Mouse (Mus musculus) right cerebral cortex, postnatal 25 days (tissue): Measurements from ENCODE around the gene Ppp2r5a.

Source experiments
- DNase-seq: peaks from one replicate; pipeline ENCODE4 v3.0.0; 2022

The Ppp2r5a gene

DNA sequence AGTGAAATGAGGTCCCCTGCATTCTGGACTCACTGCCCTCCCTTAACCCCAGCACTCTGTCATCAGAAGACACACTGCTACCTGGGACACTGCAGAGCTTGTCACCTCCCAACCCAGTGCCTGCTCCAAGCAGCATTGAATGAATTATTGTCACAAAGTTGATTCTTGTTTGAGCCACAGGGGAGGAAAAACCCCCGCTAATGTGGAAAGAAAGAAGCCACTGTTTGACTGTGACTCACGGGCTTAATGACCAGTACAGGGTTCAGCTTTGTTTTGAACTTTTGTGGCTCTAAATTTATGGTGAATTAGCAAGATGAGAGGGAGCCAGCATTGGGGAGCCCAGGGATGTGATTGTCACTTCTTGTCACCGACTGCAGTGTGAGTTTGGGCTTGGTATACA lies 13.5 kb upstream of the Ppp2r5a start:
- DNase-seq = no peak

GRCm38 (mm10) chr1:191414432-191414831 lies 11.4 kb upstream of the Ppp2r5a start:
- DNase-seq = peak; percentile 68

- DNase-seq = no peak
These were observed 10.8 kb upstream of the Ppp2r5a start for GRCm38 (mm10) chr1:191413691-191414415.

GRCm38 (mm10) chr1:191410294-191411036 lies 7.4 kb upstream of the Ppp2r5a start:
- no peak for DNase-seq

DNA sequence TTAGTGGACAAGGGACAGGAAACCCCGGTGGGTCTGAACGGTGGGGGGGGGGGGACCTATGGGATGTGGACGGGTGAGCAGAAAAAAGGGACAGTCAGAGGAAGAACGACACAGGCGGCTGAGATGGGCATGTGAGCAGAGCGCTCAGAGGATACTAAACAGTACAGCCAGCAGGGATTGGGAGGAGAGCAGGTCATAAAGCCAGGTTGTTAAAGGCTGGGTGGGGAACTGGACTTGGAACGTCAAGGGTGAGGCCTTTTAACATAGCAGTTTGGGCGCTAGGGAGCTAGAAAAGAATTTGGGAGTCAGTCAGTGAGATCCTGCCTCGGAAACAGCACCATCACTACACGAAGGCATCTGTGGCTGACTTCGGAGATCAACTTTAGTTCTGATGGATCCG lies 4.2 kb upstream of the Ppp2r5a start:
- DNase-seq = no peak

DNA sequence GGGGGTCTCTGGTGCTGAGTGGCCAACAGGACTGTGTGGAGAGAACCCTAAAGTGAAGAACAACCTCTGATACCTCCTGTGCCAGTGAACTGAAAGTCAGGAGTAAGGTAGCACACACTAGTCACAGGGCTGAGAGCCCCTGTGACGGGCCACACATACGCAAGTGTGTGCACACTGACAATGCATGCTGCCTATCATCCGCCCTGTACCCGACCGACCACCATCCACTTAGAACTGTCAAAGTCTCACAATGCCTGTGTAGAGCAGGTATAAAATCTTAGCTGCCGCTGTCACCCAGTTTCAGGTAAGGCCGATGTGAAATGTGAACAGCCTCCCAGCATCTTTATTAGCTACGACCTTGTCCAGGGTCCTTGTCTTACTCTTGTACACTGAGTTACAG lies 3.4 kb upstream of the Ppp2r5a start:
- no peak for DNase-seq

GRCm38 (mm10) chr1:191404721-191405329 lies 1.8 kb upstream of the Ppp2r5a start:
- DNase-seq = no peak

DNA sequence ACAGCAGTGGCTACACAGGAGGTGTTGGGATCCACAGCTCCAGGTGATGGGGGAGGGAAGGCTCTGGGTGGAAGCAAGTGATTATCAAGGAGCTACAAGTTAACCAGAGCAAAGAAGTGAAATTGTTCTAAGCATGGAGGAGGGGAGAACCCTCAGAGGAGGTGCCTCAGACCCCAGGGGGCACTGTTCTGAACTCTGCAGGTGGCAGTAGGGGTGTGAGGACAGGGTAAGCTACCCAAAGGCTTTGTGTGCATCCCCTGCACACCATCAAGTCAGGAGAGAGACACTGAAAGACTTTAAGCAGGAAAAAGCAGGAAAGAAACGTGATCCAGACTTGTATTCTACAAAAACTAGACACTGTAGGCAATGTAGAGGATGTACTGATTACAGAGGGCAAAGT lies 1.2 kb upstream of the Ppp2r5a start:
- no peak for DNase-seq

DNA sequence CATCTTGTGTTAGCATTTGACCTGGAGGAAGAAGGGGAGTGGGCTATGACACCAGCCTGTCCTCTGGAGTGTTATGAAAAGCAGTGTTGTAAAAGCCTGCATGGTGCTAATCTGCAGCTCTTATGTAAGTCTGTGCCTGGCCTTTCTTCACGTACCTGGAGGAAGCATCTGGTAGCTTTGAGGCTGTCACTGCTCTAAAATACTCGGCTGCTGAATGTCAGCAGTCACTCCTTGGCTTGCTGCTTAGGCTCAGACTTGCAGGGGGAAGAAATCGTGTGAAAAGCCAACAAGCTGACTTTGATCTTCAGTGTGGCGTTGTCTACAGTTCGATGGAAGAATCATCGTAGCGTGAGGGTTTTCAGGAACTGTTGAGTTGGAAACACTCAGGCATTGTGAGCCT lies 566 bp downstream of the Ppp2r5a start:
- no peak for DNase-seq

DNA sequence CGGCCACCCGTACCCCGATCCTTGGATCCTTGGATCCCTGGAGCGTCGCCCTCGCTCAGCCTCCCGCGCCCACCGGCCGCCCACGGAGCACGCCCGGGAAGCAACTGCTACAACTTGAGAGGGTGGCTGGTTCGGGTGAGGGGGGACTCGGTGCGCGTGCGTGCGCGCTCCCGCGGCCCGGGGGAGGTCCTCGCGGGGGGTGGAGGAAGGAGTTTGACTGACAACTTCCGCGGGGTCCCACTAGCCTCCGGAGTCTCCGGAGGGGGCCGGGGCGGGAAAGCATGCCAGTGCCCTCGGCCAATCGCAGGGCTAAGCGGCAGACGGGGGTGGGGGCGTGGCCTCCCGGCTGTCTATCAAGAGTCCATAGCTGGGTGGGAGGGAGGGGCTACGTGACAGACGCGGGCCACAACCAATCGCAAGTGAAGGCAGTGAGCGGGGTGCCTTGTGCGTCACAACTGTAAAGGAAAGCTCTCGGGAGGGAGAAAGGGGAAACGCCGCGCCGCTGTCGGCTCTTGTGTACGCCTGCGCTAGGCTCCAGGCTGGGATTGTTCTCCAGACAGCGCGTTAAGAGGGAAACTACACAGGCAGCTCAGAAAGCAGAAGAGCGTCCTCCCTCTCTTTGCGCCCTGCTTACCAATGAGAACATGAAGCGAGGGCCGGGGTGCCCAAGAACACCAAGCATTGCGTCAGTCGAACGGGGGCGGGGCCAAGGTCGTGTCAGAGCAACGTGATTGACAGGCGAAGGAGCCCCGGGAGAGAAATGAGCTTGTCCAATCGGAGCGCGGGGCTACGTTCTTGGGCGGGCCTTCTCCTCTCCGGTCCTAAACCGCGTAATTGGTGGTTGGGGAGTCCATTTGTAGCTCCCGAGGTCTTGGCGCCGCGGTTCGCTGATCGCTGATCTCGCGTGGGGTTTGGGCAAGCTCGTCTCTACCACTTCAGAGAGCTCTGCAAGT lies 5.9 kb downstream of the Ppp2r5a start:
- DNase-seq = peak; percentile 99

GRCm38 (mm10) chr1:191396446-191396845 lies 6.6 kb downstream of the Ppp2r5a start:
- peak; percentile 72 for DNase-seq

DNA sequence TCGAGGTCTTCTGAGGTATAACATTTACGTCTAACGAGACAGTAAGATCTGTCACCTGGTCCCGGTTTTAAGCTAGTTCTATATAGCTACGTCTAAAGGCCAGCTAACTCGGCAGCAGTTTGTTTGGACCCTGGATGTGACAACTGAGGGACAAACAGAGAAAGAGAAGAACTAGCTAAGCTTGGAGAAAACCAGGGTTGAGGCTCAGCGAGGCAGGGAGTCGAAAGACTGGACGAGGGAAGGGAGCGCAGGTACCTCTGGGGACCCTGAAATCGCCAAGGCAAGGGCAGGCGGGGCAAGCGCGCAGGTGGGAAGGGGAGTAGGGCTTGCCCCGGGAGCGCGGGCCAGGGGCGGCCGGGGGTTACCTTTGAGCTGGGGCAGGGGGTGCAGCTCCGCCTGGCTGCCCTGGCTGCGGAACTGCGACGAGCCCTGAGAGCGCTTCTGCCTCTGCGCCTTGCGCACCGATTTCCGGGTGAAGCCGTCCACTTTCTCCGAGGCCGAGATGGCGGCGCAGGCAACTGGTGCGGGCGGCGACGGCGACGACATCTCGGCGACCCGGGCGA lies 7.1 kb downstream of the Ppp2r5a start:
- DNase-seq = no peak

- DNase-seq = no peak
These were observed 7.9 kb downstream of the Ppp2r5a start for GRCm38 (mm10) chr1:191395200-191395599.

- DNase-seq = no peak
These were observed 8.9 kb downstream of the Ppp2r5a start for GRCm38 (mm10) chr1:191394126-191394525.

- DNase-seq = no peak
These were observed 9.5 kb downstream of the Ppp2r5a start for GRCm38 (mm10) chr1:191393536-191393935.

- DNase-seq = no peak
These were observed 11.8 kb downstream of the Ppp2r5a start for GRCm38 (mm10) chr1:191391311-191391710.

- DNase-seq = no peak
These were observed 18.2 kb downstream of the Ppp2r5a start for GRCm38 (mm10) chr1:191384786-191385430.

DNA sequence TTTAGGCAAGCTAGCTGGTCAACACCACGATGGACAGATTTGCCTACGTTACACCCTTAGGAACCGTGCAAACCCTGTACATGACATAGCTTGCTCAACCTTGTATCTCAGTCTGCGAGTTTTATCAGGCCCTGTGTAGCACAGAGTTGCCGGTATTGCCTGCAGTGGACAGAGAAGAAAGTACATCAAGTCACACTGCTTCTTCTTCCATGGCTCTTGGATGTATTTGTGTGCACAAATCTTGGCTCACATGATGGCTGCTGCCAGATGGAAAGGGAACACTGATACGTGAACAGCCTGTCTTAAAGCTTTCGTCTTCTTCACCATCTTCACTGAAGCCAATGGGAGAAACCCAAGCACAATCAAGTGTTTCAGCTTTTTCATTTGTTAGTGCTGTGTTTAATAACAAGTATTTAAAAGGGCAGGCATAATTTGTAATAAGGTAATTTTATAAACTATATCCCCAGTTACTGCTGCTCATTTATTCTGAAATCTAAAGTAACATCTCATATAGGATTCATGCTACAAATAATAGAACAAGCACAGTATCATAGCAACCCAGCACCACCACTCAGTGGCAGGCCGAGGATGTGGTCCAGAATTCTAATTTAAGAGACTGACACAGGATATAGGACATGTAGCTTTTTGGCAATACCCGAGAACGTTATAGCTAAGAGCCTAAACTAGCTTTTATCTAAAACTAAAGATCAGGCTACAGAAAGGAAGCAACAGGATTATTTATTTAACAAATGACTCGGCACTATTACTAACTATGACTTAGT lies 20.9 kb downstream of the Ppp2r5a start:
- DNase-seq = no peak

GRCm38 (mm10) chr1:191380843-191381242 lies 22.2 kb downstream of the Ppp2r5a start:
- DNase-seq = no peak

GRCm38 (mm10) chr1:191378080-191378479 lies 25.0 kb downstream of the Ppp2r5a start:
- no peak for DNase-seq

GRCm38 (mm10) chr1:191375644-191375998 lies 27.5 kb downstream of the Ppp2r5a start:
- no peak for DNase-seq
